In the genomic region with DNA sequence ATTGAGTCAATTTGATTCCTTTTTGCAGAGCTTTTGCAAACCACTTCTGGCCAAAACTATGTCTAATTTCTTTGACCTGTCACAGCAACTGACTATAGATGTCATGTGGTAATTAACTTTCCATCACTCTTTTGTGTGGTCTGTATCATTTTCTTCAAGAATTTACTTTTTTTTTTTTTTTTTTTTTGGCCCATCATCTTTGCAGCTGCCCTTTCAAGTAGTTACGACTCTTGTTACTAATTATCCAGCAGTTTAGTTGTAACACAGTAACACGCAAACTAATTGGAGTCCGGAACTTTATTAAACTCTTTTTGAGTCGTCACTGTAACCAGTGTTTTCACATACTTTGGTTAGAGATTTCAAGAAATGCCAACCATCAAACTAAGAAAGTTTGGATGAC, we compare ENCODE assay signal across 8 mouse cellular contexts. TPM values are rescaled to one million over a fixed set of nuclear protein-coding genes. Genes with fewer than 3 reads are reported as not detected.
DNase-seq lines count a peak whose midpoint lies in the region; ATAC-seq and TF ChIP-seq lines count a peak whose summit lies in the region.

No protein-coding gene starts in this region.

- H3K9me3 ChIP-seq in embryonic facial prominence, embryonic 12.5 days: no peaks in the 10 kb centered on the region
- no peaks in the 10 kb centered on the region for H3K9me3 ChIP-seq in intestine, embryonic 15.5 days
- H3K9me3 ChIP-seq in neural tube, embryonic 12.5 days: no peaks in the 10 kb centered on the region

- no peaks in the 10 kb centered on the region for H3K36me3 ChIP-seq in embryonic facial prominence, embryonic 12.5 days
- no peaks in the 10 kb centered on the region for H3K36me3 ChIP-seq in intestine, embryonic 15.5 days
- no peaks in the 10 kb centered on the region for H3K36me3 ChIP-seq in neural tube, embryonic 12.5 days

- peak overlapping the region; percentile 90 for H3K4me3 ChIP-seq in left cerebral cortex, adult 2 months
- H3K4me3 ChIP-seq in embryonic facial prominence, embryonic 12.5 days: peak overlapping the region; percentile 96
- peak overlapping the region; percentile 85 for H3K4me3 ChIP-seq in intestine, embryonic 15.5 days (replicated peaks)
- peak overlapping the region; percentile 75 for H3K4me3 ChIP-seq in neural tube, embryonic 12.5 days

- intact Hi-C loops in left cerebral cortex, adult 2 months (cut with DNase I): loop anchor here (2.0 to 5.0 kb wide), 5 partner anchors 92 to 503 kb away; partner anchors contain the start of gene Mbd5
- intact Hi-C loops in left cerebral cortex, postnatal 14 days (cut with DNase I): loop anchor here (5.0 kb wide), 2 partner anchors 122 to 282 kb away; no protein-coding TSS in a partner anchor

- DNase-seq in left cerebral cortex, adult 2 months (ENCODE audit: extremely low spot score in 1 of 2, low spot score in 2 of 2): no peak
- no peak for DNase-seq in left cerebral cortex, postnatal 14 days (ENCODE audit: low spot score in 2 of 2)
- no peak for DNase-seq in adrenal gland, postnatal 10 days
- DNase-seq in urinary bladder, postnatal 4 days (ENCODE audit: low spot score in 2 of 2): no peak
- no peak for DNase-seq in adrenal gland, postnatal 36 days

- no peak for TF ChIP-seq CTCF in left cerebral cortex, adult 2 months (IDR thresholded peaks at IDR 0.05)

- no peak for ATAC-seq in embryonic facial prominence, embryonic 12.5 days (ENCODE audit: insufficient number of reproducible peaks, insufficient read depth, low FRiP score, low TSS enrichment)
- ATAC-seq in intestine, embryonic 15.5 days: no peak
- no peak for ATAC-seq in neural tube, embryonic 12.5 days (ENCODE audit: low FRiP score, low read depth)

- 12% methylated on average over 4 of the region's 4 CpGs for WGBS in embryonic facial prominence, embryonic 12.5 days
- WGBS in intestine, embryonic 15.5 days: 18% methylated on average over 4 of the region's 4 CpGs
- WGBS in neural tube, embryonic 12.5 days: 6% methylated on average over 4 of the region's 4 CpGs

- H3K4me1 ChIP-seq in embryonic facial prominence, embryonic 12.5 days: peaks cover 14% of the 10 kb centered on the region
- no peaks in the 10 kb centered on the region; the same call in 1 of the 2 replicates for H3K4me1 ChIP-seq in intestine, embryonic 15.5 days (replicated peaks)
- peaks cover 15% of the 10 kb centered on the region for H3K4me1 ChIP-seq in neural tube, embryonic 12.5 days

- H3K4me2 ChIP-seq in embryonic facial prominence, embryonic 12.5 days (replicated peaks): peak overlapping the region; percentile 79
- peak overlapping the region; percentile 82 for H3K4me2 ChIP-seq in intestine, embryonic 15.5 days (replicated peaks)
- peak overlapping the region; percentile 73 for H3K4me2 ChIP-seq in neural tube, embryonic 12.5 days (replicated peaks)

- H3K27ac ChIP-seq in left cerebral cortex, adult 2 months: no peak overlapping the region
- H3K27ac ChIP-seq in embryonic facial prominence, embryonic 12.5 days: no peak overlapping the region
- H3K27ac ChIP-seq in intestine, embryonic 15.5 days: no peak overlapping the region
- H3K27ac ChIP-seq in neural tube, embryonic 12.5 days: no peak overlapping the region

- H3K9ac ChIP-seq in embryonic facial prominence, embryonic 12.5 days: peak overlapping the region; percentile 94; the same call in 1 of the 2 replicates
- 0 out of 2 replicates have a peak overlapping the region, but pooled peaks have one; percentile 94 for H3K9ac ChIP-seq in intestine, embryonic 15.5 days
- H3K9ac ChIP-seq in neural tube, embryonic 12.5 days: peak overlapping the region; percentile 96

- no peaks in the 10 kb centered on the region for H3K27me3 ChIP-seq in embryonic facial prominence, embryonic 12.5 days
- H3K27me3 ChIP-seq in intestine, embryonic 15.5 days (replicated peaks): no peaks in the 10 kb centered on the region
- H3K27me3 ChIP-seq in neural tube, embryonic 12.5 days (replicated peaks): no peaks in the 10 kb centered on the region

RNA-seq across cellular contexts. Expression of gene Epc2, which starts 0.8 kb away (rescaled TPM):
- total RNA-seq in left cerebral cortex, adult 2 months (2021): 10 to 100 TPM; 56.7 to 61.6 TPM
- 10 to 100 TPM; 43.0 to 46.9 TPM for total RNA-seq in left cerebral cortex, postnatal 14 days (2021)
- polyA plus RNA-seq in embryonic facial prominence, embryonic 12.5 days (2016; fragmentation: Nextera tagmentation; extraction: Ambion mirVana): 9.9 and 10.6 TPM in 2 replicates
- polyA plus RNA-seq in intestine, embryonic 15.5 days (2015; fragmentation: Nextera tagmentation; extraction: Ambion mirVana): 5.0 and 5.9 TPM in 2 replicates
- 12.1 and 13.6 TPM in 2 replicates for polyA plus RNA-seq in neural tube, embryonic 12.5 days (2016; fragmentation: Nextera tagmentation; extraction: Ambion mirVana)
- total RNA-seq in adrenal gland, postnatal 10 days (2021): 10 to 100 TPM; 21.4 to 24.4 TPM
- total RNA-seq in adrenal gland, postnatal 36 days (2021): 10 to 100 TPM; 24.6 to 24.8 TPM
